Mouse (Mus musculus) kidney, embryonic 16.5 days (tissue): ENCODE measurements around the gene Erbb3. TPM values are rescaled to one million over a fixed set of nuclear protein-coding genes. Genes with fewer than 3 reads are reported as not detected.
"Not testable (repeated sequence)": the region's sequence is repeated elsewhere in the genome, so short reads cannot be mapped to it uniquely, and the experiment has no call there.

Source experiments
- ATAC-seq: fragments of 200-750 bp; cut with Nextera tagmentation; 2 replicates; pipeline ENCODE4 v1.8.0; 2017; ENCODE audit warnings: moderate TSS enrichment; ENCODE audit not compliant: low FRiP score, low TSS enrichment
- H3K27ac ChIP-seq: fragments of 300-500 bp; sonication (generic); 2 replicates; pipeline ENCODE4 v1.5.1; 2014; ENCODE audit warnings: low read length
- H3K27me3 ChIP-seq: fragments of 300-500 bp; sonication (generic); 2 replicates; pipeline ENCODE4 v1.6.1; 2014; ENCODE audit warnings: low read length, control low read depth, mixed read lengths; ENCODE audit not compliant: insufficient read depth
- H3K36me3 ChIP-seq: fragments of 300-500 bp; sonication (generic); 2 replicates; pipeline ENCODE4 v1.6.1; 2014; ENCODE audit warnings: low read length, control low read depth, mixed read lengths; ENCODE audit not compliant: insufficient read depth
- H3K4me1 ChIP-seq: fragments of 300-500 bp; sonication (generic); 2 replicates; pipeline ENCODE4 v1.6.1; 2014; ENCODE audit warnings: low read length, control low read depth, mixed read lengths; ENCODE audit not compliant: insufficient read depth
- H3K4me2 ChIP-seq: fragments of 300-500 bp; sonication (generic); replicated peaks from 2 replicates; pipeline ENCODE4 v1.6.1; 2014; ENCODE audit warnings: low read depth, low read length
- H3K4me3 ChIP-seq: fragments of 300-500 bp; sonication (generic); 2 replicates; pipeline ENCODE4 v1.5.1; 2014; ENCODE audit warnings: mild to moderate bottlenecking, low read length
- H3K9ac ChIP-seq: fragments of 300-500 bp; sonication (generic); replicated peaks from 2 replicates; pipeline ENCODE4 v1.6.1; 2014; ENCODE audit warnings: low read length
- H3K9me3 ChIP-seq: fragments of 300-500 bp; sonication (generic); 2 replicates; pipeline ENCODE4 v1.6.1; 2016; ENCODE audit warnings: low read length, control low read depth
- WGBS: fragments of 180-500 bp; shearing (Covaris S2); extraction: QIAGEN DNeasy Blood & Tissue Kit; methylation state at CpG from one replicate; pipeline ENCODE4 v1.1.7; 2014; 5-methylcytosine and 5-hydroxymethylcytosine counted together
- polyA plus RNA-seq: library from polyadenylated mRNA; unstranded; fragments of >200 nt; fragmentation: Nextera tagmentation; extraction: Ambion mirVana; gene quantifications from 2 replicates; pipeline ENCODE4 v1.2.1, GENCODE M21; 2015

The Erbb3 gene
- polyA plus RNA-seq, 1 experiment from 2014 or later, result 11.5 TPM

GRCm38 (mm10) chr10:128548947-128549681 lies 40.3 kb downstream of the Erbb3 start, which contains the start of gene Rpl41:
Gene Rpl41 (minus strand): TSS chr10:128549305.
- Histone ChIP-seq H3K4me2 (peak within 1 kb of the TSS; percentile 63), H3K4me1 (peaks cover 6% of the 10 kb centered on the region), H3K36me3 (peaks cover 17% of the 10 kb centered on the region), H3K9me3 (no peaks in the 10 kb centered on the region), H3K27ac (peak within 1 kb of the TSS; percentile 98), H3K4me3 (peak within 1 kb of the TSS; percentile 91), H3K27me3 (no peaks in the 10 kb centered on the region), H3K9ac (peak within 1 kb of the TSS; percentile 97)
- ATAC-seq, result peak; percentile 90
- WGBS, result under 1% methylated on average over 31 of the region's 31 CpGs

GRCm38 (mm10) chr10:128548051-128548791 lies 41.2 kb downstream of the Erbb3 start:
- not testable (repeated sequence) for H3K4me1 ChIP-seq, H3K27me3 ChIP-seq, H3K9me3 ChIP-seq, ATAC-seq
- H3K4me2 ChIP-seq, result peak overlapping the region; percentile 63
- H3K4me3 ChIP-seq, result peak overlapping the region; percentile 91
- peak overlapping the region; percentile 97 for H3K9ac ChIP-seq
- H3K36me3 ChIP-seq, result peaks cover 26% of the 10 kb centered on the region
- WGBS, result under 1% methylated on average over 21 of the region's 30 CpGs
- peak overlapping the region; percentile 98 for H3K27ac ChIP-seq

GRCm38 (mm10) chr10:128547361-128548032 lies 42.0 kb downstream of the Erbb3 start, which contains the start of gene Zc3h10:
Gene Zc3h10 (minus strand): TSS chr10:128547774.
- Histone ChIP-seq H3K4me1 (peaks cover 6% of the 10 kb centered on the region), H3K4me3 (peak within 1 kb of the TSS; percentile 91), H3K9ac (peak within 1 kb of the TSS; percentile 97), H3K27me3 (no peaks in the 10 kb centered on the region), H3K27ac (peak within 1 kb of the TSS; percentile 98), H3K4me2 (peak within 1 kb of the TSS; percentile 63), H3K36me3 (peaks cover 31% of the 10 kb centered on the region), H3K9me3 (no peaks in the 10 kb centered on the region)
- ATAC-seq, result peak; percentile 93
- WGBS, result under 1% methylated on average over 49 of the region's 50 CpGs

- H3K36me3 ChIP-seq, result peaks cover 37% of the 10 kb centered on the region
- peaks cover 6% of the 10 kb centered on the region for H3K4me1 ChIP-seq
- peak overlapping the region; percentile 76 for H3K9ac ChIP-seq
- H3K27me3 ChIP-seq, result no peaks in the 10 kb centered on the region
- H3K4me2 ChIP-seq, result peak overlapping the region; percentile 63
- H3K4me3 ChIP-seq, result peak overlapping the region; percentile 91
- 19% methylated on average over 7 of the region's 7 CpGs for WGBS
- peak overlapping the region; percentile 95 for H3K27ac ChIP-seq
- H3K9me3 ChIP-seq, result no peaks in the 10 kb centered on the region
- ATAC-seq, result no peak
Measured at GRCm38 (mm10) chr10:128546787-128547186, 42.7 kb downstream of the Erbb3 start.

GRCm38 (mm10) chr10:128546361-128546760 lies 43.1 kb downstream of the Erbb3 start:
- no peak for ATAC-seq
- Histone ChIP-seq H3K9me3 (no peaks in the 10 kb centered on the region), H3K27me3 (no peaks in the 10 kb centered on the region), H3K36me3 (peaks cover 37% of the 10 kb centered on the region), H3K27ac (peak overlapping the region; percentile 95), H3K9ac (peak overlapping the region; percentile 76), H3K4me3 (peak overlapping the region; percentile 91), H3K4me2 (peak overlapping the region; percentile 63), H3K4me1 (peaks cover 6% of the 10 kb centered on the region)
- WGBS, result 11% methylated on average over 4 of the region's 4 CpGs

- no peak for ATAC-seq
- H3K27ac ChIP-seq, result 0 out of 2 replicates have a peak overlapping the region, but pooled peaks have one; percentile 23
- H3K9ac ChIP-seq, result no peak overlapping the region
- H3K27me3 ChIP-seq, result no peaks in the 10 kb centered on the region
- WGBS, result 79% methylated on average over 3 of the region's 3 CpGs
- H3K9me3 ChIP-seq, result no peaks in the 10 kb centered on the region
- no peak overlapping the region for H3K4me2 ChIP-seq
- peaks cover 37% of the 10 kb centered on the region for H3K36me3 ChIP-seq
- H3K4me1 ChIP-seq, result peaks cover 6% of the 10 kb centered on the region
- no peak overlapping the region for H3K4me3 ChIP-seq
Measured at GRCm38 (mm10) chr10:128545570-128545898, 43.9 kb downstream of the Erbb3 start.

- no peak overlapping the region for H3K27ac ChIP-seq
- H3K27me3 ChIP-seq, result no peaks in the 10 kb centered on the region
- no peak overlapping the region for H3K9ac ChIP-seq
- ATAC-seq, result no peak
- H3K4me3 ChIP-seq, result no peak overlapping the region
- WGBS, result 92% methylated on average over 37 of the region's 37 CpGs
- H3K4me1 ChIP-seq, result peaks cover 6% of the 10 kb centered on the region
- no peaks in the 10 kb centered on the region for H3K9me3 ChIP-seq
- peaks cover 37% of the 10 kb centered on the region for H3K36me3 ChIP-seq
- no peak overlapping the region for H3K4me2 ChIP-seq
Measured at GRCm38 (mm10) chr10:128544674-128545569, 44.5 kb downstream of the Erbb3 start.

GRCm38 (mm10) chr10:128544151-128544657 lies 45.2 kb downstream of the Erbb3 start:
- ATAC-seq, result no peak
- H3K9me3 ChIP-seq, result no peaks in the 10 kb centered on the region
- no peak overlapping the region for H3K9ac ChIP-seq
- WGBS, result 95% methylated on average over 15 of the region's 15 CpGs
- H3K4me3 ChIP-seq, result no peak overlapping the region
- H3K36me3 ChIP-seq, result peaks cover 37% of the 10 kb centered on the region
- H3K27ac ChIP-seq, result no peak overlapping the region
- peaks cover 6% of the 10 kb centered on the region for H3K4me1 ChIP-seq
- no peak overlapping the region for H3K4me2 ChIP-seq
- no peaks in the 10 kb centered on the region for H3K27me3 ChIP-seq

- Histone ChIP-seq H3K4me3 (no peak overlapping the region), H3K36me3 (peaks cover 37% of the 10 kb centered on the region), H3K9ac (no peak overlapping the region), H3K4me2 (no peak overlapping the region), H3K27me3 (no peaks in the 10 kb centered on the region), H3K9me3 (no peaks in the 10 kb centered on the region), H3K4me1 (peaks cover 6% of the 10 kb centered on the region), H3K27ac (no peak overlapping the region)
- ATAC-seq, result no peak
- WGBS, result 65% methylated on average over 2 of the region's 2 CpGs
Measured at GRCm38 (mm10) chr10:128543100-128543499, 46.4 kb downstream of the Erbb3 start.
